Comparison of ENCODE assay signal across 8 mouse cellular contexts in the genomic region with DNA sequence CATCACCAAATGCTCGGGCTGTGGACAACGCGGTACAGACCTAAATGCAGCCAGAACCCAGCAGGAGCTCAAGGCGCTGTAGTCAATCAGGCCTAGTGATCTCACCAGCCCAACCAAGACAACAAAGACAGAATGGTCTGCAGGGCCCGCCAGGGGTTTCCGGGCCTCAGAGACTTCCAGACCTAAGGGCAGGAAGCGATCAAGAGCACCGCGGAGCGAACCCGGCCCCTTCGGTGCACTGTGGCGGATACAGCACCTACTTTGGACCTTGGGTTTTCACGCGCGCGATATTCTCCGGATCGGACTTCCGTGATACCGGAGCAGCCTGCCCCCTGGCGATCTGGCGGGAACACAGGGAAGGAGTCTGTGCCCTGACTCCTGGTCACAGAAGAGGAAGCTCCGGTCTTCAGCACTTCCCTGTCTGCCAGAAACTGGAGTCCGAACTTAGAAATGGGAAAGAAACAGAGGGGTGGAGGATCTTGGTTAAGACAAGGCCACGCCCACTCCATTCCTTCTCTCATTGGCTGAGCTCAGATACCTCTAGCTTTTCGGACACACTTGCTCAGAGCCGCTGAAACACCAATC. TPM values are rescaled to one million over a fixed set of nuclear protein-coding genes. Genes with fewer than 3 reads are reported as not detected.
DNase-seq lines count a peak whose midpoint lies in the region; ATAC-seq and TF ChIP-seq lines count a peak whose summit lies in the region.

A gene (minus strand): TSS at position 439 of the 585 bp plus-strand sequence.

- peaks cover 19% of the 10 kb centered on the region for H3K4me1 ChIP-seq in hindbrain, embryonic 13.5 days (replicated peaks)

- POLR2A ChIA-PET in Patski (lab: Charles Lee): no interaction called here

- CTCF ChIA-PET in Patski (lab: Charles Lee): interaction anchor here (0.7 to 3.5 kb wide), 7 partner anchors 12 to 153 kb away, joined by 3 to 12 read pairs (median 3); a partner anchor contains a TSS

- TF ChIP-seq CTCF in Patski (IDR thresholded peaks at IDR 0.05): no peak

- H3K36me3 ChIP-seq in hindbrain, embryonic 13.5 days: peaks cover 21% of the 10 kb centered on the region

- peak; percentile 97 for ATAC-seq in Patski
- ATAC-seq in hindbrain, embryonic 13.5 days (ENCODE audit: low FRiP score): peak; percentile 87

- H3K4me3 ChIP-seq in hindbrain, embryonic 13.5 days: peak within 1 kb of the TSS; percentile 65

- no peaks in the 10 kb centered on the region for H3K9me3 ChIP-seq in hindbrain, embryonic 13.5 days

- H3K4me2 ChIP-seq in hindbrain, embryonic 13.5 days: peak within 1 kb of the TSS; percentile 67

- H3K27ac ChIP-seq in hindbrain, embryonic 13.5 days: peak within 1 kb of the TSS; percentile 88

- H3K27me3 ChIP-seq in Patski: no peaks in the 10 kb centered on the region
- H3K27me3 ChIP-seq in hindbrain, embryonic 13.5 days: no peaks in the 10 kb centered on the region

- H3K9ac ChIP-seq in hindbrain, embryonic 13.5 days: peak within 1 kb of the TSS; percentile 85

- DNase-seq in Patski (ENCODE audit: low read depth, low spot score): no peak
- peak; percentile 70 to 73 for DNase-seq in cerebellum, postnatal 14 days
- DNase-seq in frontal cortex, postnatal 25 days (ENCODE audit: low spot score in 2 of 2): peak; percentile 20 to 38
- DNase-seq in layer of hippocampus, postnatal 36 days: peak; percentile 34 to 49
- peak; percentile 85 for DNase-seq in lung, postnatal 25 days (ENCODE audit: low spot score)
- peak; percentile 42 for DNase-seq in retina, adult 2 months (ENCODE audit: low read depth, low spot score)
- peak; percentile 61 for DNase-seq in thymus, postnatal 25 days

- in situ Hi-C loops in Patski (cut with MboI; ENCODE audit: low pct_unique_long_range_greater_than_20kb): no loop called here

- WGBS in hindbrain, embryonic 13.5 days: under 1% methylated on average over 28 of the region's 28 CpGs

RNA-seq across cellular contexts. Expression of the gene that starts here (rescaled TPM):
- 13.6 TPM for polyA plus RNA-seq in Patski (2021)
- polyA plus RNA-seq in hindbrain, embryonic 13.5 days (2015; fragmentation: Nextera tagmentation; extraction: Ambion mirVana): 6.2 and 7.0 TPM in 2 replicates
- 1 to 10 TPM; 3.5 to 4.2 TPM for total RNA-seq in layer of hippocampus, postnatal 36 days (2021)
